Mouse (Mus musculus) ES-Bruce4 (cell line): ENCODE measurements around the gene Evx2.

Experiments
- CTCF ChIP-seq: IDR thresholded peaks from one replicate; pipeline ENCODE4 v1.8.1; 2011; ENCODE audit warnings: low read depth, low read length
- EP300 ChIP-seq: IDR thresholded peaks from 2 replicates; pipeline ENCODE4 v1.6.1; 2011; ENCODE audit warnings: low read depth, low read length; ENCODE audit not compliant: insufficient read depth
- POLR2A ChIP-seq: IDR thresholded peaks from one replicate; pipeline ENCODE4 v1.8.1; 2011; ENCODE audit warnings: low read length; ENCODE audit not compliant: insufficient read depth

DNA sequence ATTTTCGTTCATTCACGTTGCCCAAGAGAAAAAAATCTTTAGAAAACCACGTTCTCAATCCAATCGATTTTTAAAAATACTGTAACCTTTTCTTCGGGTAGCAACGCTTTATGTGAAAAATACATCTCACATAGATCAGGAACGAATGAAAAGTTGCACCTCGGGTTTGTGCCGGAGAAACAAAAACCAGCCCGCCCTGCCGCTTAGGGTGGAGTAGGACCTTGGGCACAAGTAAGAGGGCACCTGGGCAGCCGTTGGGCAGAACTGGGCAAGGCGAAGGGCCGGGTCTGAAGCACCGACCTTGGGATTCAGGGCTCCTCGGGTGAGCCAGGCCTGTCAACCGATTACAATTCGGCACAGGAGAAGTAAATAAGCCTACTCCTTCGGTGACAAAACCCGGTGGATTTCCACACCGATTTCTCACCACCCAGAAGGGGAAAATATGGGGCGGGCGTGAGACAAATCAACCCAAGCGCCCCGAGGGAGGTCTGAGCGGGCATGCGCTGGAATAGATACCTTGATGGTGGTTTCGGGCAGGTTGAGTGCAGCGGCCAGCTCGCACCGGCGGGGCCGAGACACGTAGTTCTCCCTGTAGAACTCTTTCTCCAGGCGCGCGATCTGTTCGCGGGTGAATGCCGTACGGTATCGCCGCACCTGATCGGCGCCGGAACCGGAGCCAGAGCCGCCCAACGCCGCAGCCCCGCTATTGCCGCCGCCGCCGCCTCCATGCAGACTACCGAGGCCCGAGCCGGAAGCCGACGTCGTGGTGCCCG lies 1.9 kb downstream of the Evx2 start:
- no peak for TF ChIP-seq CTCF
- no peak for TF ChIP-seq EP300
- no peak for TF ChIP-seq POLR2A
